Mouse (Mus musculus) neutrophil, adult 5-6 weeks (primary cell): ENCODE measurements around the gene Dus3l. TPM values are rescaled to one million over a fixed set of nuclear protein-coding genes. Genes with fewer than 3 reads are reported as not detected.
A peak's percentile ranks its signal among the peaks of the same experiment; 100 is the strongest.

Source experiments
- ATAC-seq: fragments of 151-379, 151-347 bp; 2 replicates; pipeline ENCODE4 v1.8.0; 2017; ENCODE audit warnings: mild to moderate bottlenecking, moderate TSS enrichment; ENCODE audit not compliant: insufficient number of reproducible peaks, poor library complexity, low FRiP score, severe bottlenecking; ENCODE audit errors: extremely low read depth
- total RNA-seq: library from RNA; stranded (forward); fragments of 200-1000 nt; gene quantifications from 2 replicates; pipeline ENCODE4 v1.2.3, GENCODE M21; 2017

Dus3l gene
- total RNA-seq, 1 experiment from 2014 or later = 27.0 TPM

DNA sequence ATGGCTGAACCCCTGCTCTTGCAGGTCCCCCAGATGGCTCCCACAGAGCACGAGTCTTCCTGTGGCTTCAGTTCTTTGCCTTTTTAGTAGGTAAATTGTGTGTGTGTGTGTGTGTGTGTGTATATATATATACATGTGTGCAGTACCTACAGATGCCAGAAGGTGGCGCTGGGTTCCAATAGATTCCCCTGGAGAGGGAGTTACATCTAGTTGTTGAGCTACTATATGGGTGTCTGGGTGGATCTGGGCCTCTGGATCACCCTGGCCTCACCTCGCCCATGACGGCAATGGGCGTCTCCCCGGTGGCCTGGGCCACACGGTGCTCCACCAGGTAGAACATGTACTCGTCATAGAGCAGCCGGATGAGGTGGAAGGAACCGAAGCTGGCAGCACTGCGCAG is 13.0 kb downstream of the Dus3l start:
- ATAC-seq = no peak

DNA sequence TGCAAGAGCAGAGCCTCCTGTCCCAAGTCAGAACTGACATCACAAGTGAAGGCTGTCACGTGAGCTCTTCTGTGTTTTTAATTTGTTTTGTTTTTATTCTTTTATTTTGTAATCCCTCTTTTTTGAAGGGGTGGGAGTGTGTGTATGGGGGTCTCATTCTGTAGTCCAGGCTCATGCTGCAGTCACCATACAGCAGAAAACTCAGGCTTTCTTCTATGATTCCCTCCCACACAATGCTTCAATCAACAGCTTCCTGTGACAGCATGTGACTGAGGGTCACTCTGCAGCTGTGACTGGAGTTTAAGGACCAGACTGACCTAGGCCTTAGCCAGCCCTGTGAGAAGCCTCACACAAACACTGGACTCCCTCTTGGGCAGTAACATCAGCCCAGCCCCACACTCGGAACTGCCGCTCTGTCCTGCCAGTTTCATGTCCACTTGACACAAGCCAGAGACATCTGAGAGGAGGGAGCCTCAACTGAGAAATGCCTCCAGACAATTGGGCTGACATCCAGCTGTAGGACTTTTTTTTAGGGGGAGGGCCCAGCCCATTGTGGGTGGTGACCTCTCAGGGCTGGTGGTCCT is 14.3 kb downstream of the Dus3l start:
- ATAC-seq = no peak

DNA sequence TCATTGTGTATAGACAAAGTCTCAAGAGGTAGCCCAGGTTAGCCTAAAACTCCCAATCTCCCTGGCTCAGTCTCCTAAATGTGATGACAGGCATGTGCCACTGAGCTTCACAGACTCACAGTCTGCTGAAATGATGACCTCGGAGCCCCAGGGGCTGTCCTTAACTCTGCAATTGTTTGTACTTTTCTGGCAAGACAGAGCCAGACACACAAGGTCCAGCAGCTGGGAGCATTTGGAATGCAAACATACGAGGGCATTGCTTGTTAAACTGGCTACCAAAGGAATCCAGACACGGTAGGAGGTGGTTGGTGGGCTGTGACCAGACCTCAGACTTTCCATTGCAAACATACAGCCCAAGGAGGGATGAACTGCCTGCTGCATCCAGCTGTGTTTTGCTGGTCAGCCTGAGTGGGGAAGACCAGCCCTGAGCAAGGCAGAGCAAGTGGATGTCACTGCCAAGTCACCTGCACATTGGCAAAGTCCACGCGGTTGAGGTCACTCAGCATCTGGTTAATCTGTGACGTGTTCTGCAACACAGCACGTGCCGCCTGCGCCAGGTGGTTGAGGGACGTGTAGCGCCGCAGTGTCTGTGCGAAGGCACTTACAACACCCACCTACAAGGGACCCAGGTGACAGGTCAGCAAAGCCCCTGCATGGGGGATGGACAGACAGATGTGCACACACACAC is 15.9 kb downstream of the Dus3l start:
- no peak for ATAC-seq

DNA sequence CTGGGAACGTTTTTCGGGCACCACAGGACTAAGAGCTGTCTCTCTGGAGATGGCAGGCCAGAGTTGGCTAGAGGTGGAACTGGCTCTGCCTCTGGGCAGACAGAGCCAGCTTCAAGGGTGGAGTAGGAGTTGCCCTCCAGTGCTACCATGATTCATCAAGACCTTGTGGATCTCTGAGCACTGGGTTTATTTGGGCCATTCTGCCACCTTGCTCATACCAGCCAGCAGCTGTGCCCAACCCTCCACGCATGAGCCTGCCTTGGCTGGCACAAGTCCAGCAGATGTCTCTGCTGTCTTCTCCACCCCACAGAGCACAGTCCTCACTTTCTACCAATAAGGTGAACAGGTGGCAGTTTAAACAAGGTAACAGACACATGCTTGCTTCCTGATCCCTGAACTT is 24.3 kb downstream of the Dus3l start:
- no peak for ATAC-seq

- no peak for ATAC-seq
Measured at GRCm38 (mm10) chr17:56789286-56789685, 24.7 kb downstream of the Dus3l start.

DNA sequence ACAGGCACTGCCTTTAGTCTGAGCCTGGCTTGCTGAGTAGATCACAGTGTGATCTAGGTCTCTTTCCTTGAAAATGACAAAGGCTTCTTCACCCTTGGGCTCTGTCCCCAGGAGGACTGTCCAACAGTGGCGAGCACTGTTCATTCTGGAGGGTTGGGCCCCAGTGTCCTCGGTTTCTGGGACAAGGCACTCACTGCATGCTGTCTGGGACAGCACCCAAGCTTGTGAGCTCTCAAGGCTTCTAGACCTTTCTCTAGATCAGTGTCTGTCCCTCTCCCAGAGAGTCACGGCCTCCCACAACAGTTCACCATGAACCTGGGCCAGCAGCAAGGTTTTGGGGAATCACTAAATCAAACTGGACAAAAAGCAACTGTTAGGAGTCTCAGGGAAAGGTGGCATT is 28.0 kb downstream of the Dus3l start:
- ATAC-seq = no peak

- ATAC-seq = no peak
Measured at GRCm38 (mm10) chr17:56793614-56794319, 29.2 kb downstream of the Dus3l start.

GRCm38 (mm10) chr17:56799276-56799675 is 34.7 kb downstream of the Dus3l start:
- ATAC-seq = no peak

- no peak for ATAC-seq
Measured at GRCm38 (mm10) chr17:56802065-56802464, 37.5 kb downstream of the Dus3l start.

GRCm38 (mm10) chr17:56804952-56805351 is 40.4 kb downstream of the Dus3l start:
- ATAC-seq = no peak

DNA sequence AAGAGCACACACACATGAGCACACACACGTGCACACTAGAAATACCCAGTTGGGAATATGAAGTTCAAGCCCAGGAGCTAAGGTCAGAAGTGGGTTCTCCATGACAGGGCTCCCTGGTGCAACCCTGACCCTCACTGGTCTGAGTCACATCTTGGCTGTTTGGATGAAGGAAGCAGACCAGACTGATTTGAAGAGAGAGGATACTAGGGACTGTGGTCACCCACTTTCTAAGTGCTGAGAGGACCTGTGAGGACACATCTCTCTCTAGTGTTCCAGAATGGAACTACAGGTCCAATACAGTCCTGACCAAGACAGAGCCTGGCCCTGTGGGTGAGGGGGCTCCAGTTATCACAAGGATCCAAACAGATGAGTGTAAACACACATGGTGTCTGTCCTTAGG is 41.2 kb downstream of the Dus3l start:
- no peak for ATAC-seq

DNA sequence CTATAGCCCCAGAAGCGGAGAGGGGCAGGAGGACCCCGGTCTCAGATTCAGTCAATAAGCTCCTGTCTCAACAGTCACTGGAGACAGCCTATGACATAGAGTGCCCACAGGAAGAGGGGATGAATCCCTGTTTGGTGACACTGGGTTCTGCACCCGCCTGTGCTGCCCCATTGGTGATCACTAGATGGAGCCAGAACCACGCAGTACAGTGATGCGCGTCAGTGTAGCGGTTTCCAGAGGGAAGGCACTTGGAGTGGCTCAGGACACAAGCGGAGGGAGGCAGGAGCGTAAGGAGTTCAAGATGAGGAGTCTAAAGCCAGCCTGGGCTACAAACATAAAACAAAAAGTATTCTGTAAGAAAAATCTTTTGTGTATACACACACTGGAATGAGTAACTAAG is 44.0 kb downstream of the Dus3l start:
- peak; percentile 47; the same call in 1 of the 2 replicates for ATAC-seq

DNA sequence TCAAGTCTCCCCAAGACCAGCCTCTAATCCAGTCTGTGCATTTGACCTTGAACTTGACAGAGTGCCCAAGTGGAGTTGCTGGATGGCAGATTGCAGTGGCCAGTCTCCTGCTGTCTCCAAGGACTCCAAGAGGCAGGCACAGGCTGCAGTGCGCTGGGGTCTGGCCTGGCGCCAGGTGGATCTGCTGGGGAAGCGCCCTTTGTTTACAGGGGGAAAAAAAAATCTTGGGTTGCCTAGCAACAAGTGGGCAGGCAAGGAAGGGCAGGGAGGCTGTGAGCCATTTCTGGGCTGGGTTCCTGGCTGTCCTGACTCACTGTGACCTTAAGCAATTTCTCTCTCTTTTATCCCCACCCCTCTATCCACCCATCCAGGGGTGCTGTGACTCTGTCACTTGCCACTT is 45.7 kb downstream of the Dus3l start:
- no peak for ATAC-seq

DNA sequence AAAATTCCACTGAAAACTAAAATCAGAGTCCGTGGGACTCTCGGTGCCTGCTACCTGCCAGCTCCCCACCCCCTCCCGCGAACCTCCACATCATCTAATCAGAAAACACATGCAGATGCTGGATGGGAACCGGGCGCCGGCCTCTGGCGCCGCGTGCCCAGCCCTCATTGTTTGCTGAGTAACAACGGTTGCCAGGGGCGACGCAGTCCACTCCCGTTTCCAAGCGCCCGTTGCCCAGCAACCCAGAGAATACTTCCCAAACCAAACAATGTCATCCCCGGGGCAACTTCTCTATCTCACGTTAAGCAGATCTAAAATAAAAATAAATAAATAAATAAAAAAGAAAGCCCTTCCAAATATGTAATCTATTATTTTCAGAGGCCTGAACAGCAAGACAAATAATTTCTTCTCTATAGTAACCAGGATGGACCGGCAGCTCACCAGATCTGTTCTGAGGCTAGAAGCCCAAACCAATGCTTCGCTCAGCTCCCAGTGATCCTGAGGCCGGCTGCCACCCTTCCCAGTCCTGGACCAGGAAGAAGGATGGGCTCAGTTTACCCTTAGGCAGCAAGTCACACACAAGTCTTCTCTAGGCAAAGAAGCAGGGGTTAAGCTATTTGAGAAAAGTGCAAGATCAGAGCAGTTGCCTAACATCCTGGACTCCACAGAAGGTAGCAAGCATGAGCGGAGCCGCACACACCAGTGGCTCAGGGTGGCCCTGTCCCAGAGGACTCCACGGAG is 49.9 kb downstream of the Dus3l start:
- ATAC-seq = no peak; the same call in 1 of the 2 replicates

GRCm38 (mm10) chr17:56815057-56815345 is 50.4 kb downstream of the Dus3l start:
- no peak for ATAC-seq

GRCm38 (mm10) chr17:56818067-56818636 is 53.6 kb downstream of the Dus3l start:
- ATAC-seq = no peak

GRCm38 (mm10) chr17:56819032-56819545 is 54.5 kb downstream of the Dus3l start:
- no peak for ATAC-seq
